Mouse (Mus musculus): ENCODE measurements around the gene Camta1. TPM values are rescaled to one million over a fixed set of nuclear protein-coding genes. Genes with fewer than 3 reads are reported as not detected.

Camta1 gene
- polyA plus RNA-seq, 1 experiment: 7.7 TPM

DNA sequence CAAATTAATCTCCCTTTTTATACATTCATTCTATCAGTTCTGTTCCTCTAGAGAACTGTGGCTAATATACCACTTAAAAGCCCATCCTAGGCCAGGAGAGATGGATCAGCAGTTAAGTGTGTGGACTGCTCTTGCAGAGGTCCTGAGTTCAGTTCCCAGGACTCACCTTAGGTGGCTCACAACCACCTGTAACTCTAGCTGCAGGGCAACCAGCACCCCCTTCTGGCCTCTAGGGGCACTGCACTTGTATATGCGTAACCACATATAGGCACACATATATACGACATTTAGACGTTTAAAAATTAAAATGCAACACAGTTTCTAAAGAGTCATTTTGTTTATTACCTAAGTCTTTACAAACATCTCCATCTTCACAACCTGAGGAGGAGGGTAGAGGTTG is 167.6 kb downstream of the Camta1 start:
- 92% methylated on average over 3 of the region's 3 CpGs for WGBS
- TF ChIP-seq CTCF (conservative IDR thresholded peaks at IDR 0.05; ENCODE audit: insufficient read depth, insufficient read length, low read depth, low read length) (0 out of 2 replicates have a peak, but pooled peaks have one; percentile 26), POLR2A (IDR thresholded peaks at IDR 0.05; ENCODE audit: low read depth, low read length) (no peak)

GRCm38 (mm10) chr4:151690041-151690440 is 171.6 kb downstream of the Camta1 start:
- Histone ChIP-seq H3K27ac (ENCODE audit: insufficient read depth, low read depth, low read length) (no peak overlapping the region), H3K36me3 (ENCODE audit: control insufficient read depth, insufficient read depth, low read length) (no peaks in the 10 kb centered on the region), H3K27me3 (replicated peaks; ENCODE audit: control insufficient read depth, insufficient read depth, low read length) (no peaks in the 10 kb centered on the region), H3K4me3 (ENCODE audit: insufficient read depth, low read depth, low read length) (no peak overlapping the region), H3K4me1 (ENCODE audit: control insufficient read depth, insufficient read depth, low read length) (no peaks in the 10 kb centered on the region)
- TF ChIP-seq CTCF (conservative IDR thresholded peaks at IDR 0.05; ENCODE audit: insufficient read depth, insufficient read length, low read depth, low read length): no peak
- no peak for TF ChIP-seq POLR2A (IDR thresholded peaks at IDR 0.05; ENCODE audit: low read depth, low read length)
- WGBS: 60% methylated on average over 12 of the region's 12 CpGs
- no peak for DNase-seq

More for the DNA sequence above, 167.6 kb downstream of the Camta1 start:
- Histone ChIP-seq H3K27me3 (replicated peaks; ENCODE audit: control insufficient read depth, insufficient read depth, low read length) (no peaks in the 10 kb centered on the region), H3K4me3 (ENCODE audit: insufficient read depth, low read depth, low read length) (no peak overlapping the region), H3K36me3 (ENCODE audit: control insufficient read depth, insufficient read depth, low read length) (no peaks in the 10 kb centered on the region), H3K4me1 (ENCODE audit: control insufficient read depth, insufficient read depth, low read length) (no peaks in the 10 kb centered on the region), H3K27ac (ENCODE audit: insufficient read depth, low read depth, low read length) (no peak overlapping the region)
- DNase-seq: no peak

DNA sequence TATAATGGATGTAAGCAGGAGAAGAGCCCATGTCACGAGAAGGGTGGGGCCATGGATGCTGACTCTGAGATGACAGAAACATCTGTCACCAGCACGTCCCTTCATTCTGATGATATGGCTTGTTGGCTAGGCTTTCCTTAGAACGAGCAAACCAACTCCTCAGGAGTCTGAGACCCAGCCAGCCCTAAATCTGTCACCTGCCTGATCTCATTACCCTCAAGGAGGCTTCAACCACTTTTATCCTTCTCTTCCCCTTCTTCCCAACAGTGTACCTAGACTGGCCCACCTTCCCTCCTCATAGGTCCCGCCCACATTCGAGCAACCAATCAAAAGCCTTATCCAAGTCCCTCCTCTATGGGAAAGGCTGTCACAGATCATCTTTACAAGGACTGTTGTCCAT is 173.5 kb downstream of the Camta1 start:
- Histone ChIP-seq H3K27me3 (replicated peaks; ENCODE audit: control insufficient read depth, insufficient read depth, low read length) (no peaks in the 10 kb centered on the region), H3K4me1 (ENCODE audit: control insufficient read depth, insufficient read depth, low read length) (no peaks in the 10 kb centered on the region), H3K4me3 (ENCODE audit: insufficient read depth, low read depth, low read length) (no peak overlapping the region), H3K27ac (ENCODE audit: insufficient read depth, low read depth, low read length) (no peak overlapping the region), H3K36me3 (ENCODE audit: control insufficient read depth, insufficient read depth, low read length) (no peaks in the 10 kb centered on the region)
- TF ChIP-seq POLR2A (IDR thresholded peaks at IDR 0.05; ENCODE audit: low read depth, low read length): no peak
- TF ChIP-seq CTCF (conservative IDR thresholded peaks at IDR 0.05; ENCODE audit: insufficient read depth, insufficient read length, low read depth, low read length): no peak
- 81% methylated on average over 5 of the region's 5 CpGs for WGBS
- no peak for DNase-seq

- no peak for TF ChIP-seq POLR2A (IDR thresholded peaks at IDR 0.05; ENCODE audit: low read depth, low read length)
- TF ChIP-seq CTCF (conservative IDR thresholded peaks at IDR 0.05; ENCODE audit: insufficient read depth, insufficient read length, low read depth, low read length): no peak
- no peaks in the 10 kb centered on the region for H3K27me3 ChIP-seq (replicated peaks; ENCODE audit: control insufficient read depth, insufficient read depth, low read length)
- 81% methylated on average over 7 of the region's 7 CpGs for WGBS
- H3K4me3 ChIP-seq (ENCODE audit: insufficient read depth, low read depth, low read length): no peak overlapping the region
- H3K27ac ChIP-seq (ENCODE audit: insufficient read depth, low read depth, low read length): no peak overlapping the region
- H3K36me3 ChIP-seq (ENCODE audit: control insufficient read depth, insufficient read depth, low read length): no peaks in the 10 kb centered on the region
- no peak for DNase-seq
- no peaks in the 10 kb centered on the region for H3K4me1 ChIP-seq (ENCODE audit: control insufficient read depth, insufficient read depth, low read length)
Measured at GRCm38 (mm10) chr4:151684596-151684995, 177.1 kb downstream of the Camta1 start.

DNA sequence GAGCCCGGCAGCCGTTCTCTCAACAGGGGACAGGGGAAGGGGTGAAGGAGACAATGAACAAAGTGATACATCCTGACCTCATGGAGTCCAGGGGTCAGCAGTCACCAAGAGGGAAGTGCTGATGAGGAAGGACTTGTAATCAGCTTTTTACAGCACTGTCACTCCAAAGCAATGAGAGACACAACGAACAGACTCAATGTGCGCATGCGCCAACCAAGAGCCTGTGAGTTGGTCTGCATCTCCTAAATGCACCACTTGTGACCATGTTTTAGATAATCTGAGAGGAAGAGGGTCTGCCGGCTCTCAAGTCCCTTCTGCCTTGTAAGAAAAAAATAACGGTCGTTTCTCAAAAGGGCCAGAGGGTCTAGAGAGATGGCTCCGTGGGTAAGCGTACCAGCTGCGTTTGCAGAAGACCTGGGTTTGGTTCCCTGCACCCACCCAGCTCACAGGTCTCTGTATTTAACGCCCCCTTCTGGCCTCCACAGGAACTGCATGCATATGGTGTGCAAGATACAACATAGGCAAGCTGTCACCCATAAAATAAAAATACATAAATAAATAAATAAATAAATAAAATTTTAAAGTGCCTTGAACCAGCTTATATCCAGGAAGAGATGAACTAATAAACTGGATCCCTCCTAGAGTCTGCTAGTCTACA is 178.7 kb downstream of the Camta1 start:
- H3K36me3 ChIP-seq (ENCODE audit: control insufficient read depth, insufficient read depth, low read length): no peaks in the 10 kb centered on the region
- H3K4me3 ChIP-seq (ENCODE audit: insufficient read depth, low read depth, low read length): no peak overlapping the region
- TF ChIP-seq POLR2A (IDR thresholded peaks at IDR 0.05; ENCODE audit: low read depth, low read length) (no peak), CTCF (conservative IDR thresholded peaks at IDR 0.05; ENCODE audit: insufficient read depth, insufficient read length, low read depth, low read length) (no peak)
- 77% methylated on average over 12 of the region's 12 CpGs for WGBS
- H3K27ac ChIP-seq (ENCODE audit: insufficient read depth, low read depth, low read length): no peak overlapping the region
- no peaks in the 10 kb centered on the region for H3K4me1 ChIP-seq (ENCODE audit: control insufficient read depth, insufficient read depth, low read length)
- H3K27me3 ChIP-seq (replicated peaks; ENCODE audit: control insufficient read depth, insufficient read depth, low read length): no peaks in the 10 kb centered on the region
- no peak for DNase-seq

DNA sequence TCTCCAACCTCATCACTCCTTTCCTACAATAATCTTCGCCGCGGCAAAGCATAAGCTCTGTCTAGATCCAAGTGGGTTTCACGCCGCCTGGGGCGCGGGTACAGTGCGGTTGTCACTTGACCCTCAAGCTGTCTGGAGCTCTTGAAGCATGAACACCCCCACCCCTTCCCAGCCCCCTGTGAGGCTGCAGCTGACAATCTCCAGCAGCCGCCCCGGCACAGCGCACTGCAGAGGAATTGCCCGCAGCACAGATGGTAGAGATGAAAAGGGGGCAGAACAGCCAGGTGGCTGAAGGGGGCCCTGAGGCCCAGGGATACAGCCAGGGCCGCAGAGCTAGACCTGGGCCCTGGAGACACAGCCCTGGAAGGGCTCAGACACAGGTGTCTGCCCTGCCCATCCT is 189.2 kb downstream of the Camta1 start:
- H3K4me3 ChIP-seq (ENCODE audit: insufficient read depth, low read depth, low read length): no peak overlapping the region
- 79% methylated on average over 13 of the region's 13 CpGs for WGBS
- no peak for DNase-seq
- TF ChIP-seq CTCF (conservative IDR thresholded peaks at IDR 0.05; ENCODE audit: insufficient read depth, insufficient read length, low read depth, low read length) (no peak), POLR2A (IDR thresholded peaks at IDR 0.05; ENCODE audit: low read depth, low read length) (no peak)
- H3K36me3 ChIP-seq (ENCODE audit: control insufficient read depth, insufficient read depth, low read length): no peaks in the 10 kb centered on the region
- no peaks in the 10 kb centered on the region for H3K27me3 ChIP-seq (replicated peaks; ENCODE audit: control insufficient read depth, insufficient read depth, low read length)
- H3K4me1 ChIP-seq (ENCODE audit: control insufficient read depth, insufficient read depth, low read length): no peaks in the 10 kb centered on the region
- no peak overlapping the region for H3K27ac ChIP-seq (ENCODE audit: insufficient read depth, low read depth, low read length)

DNA sequence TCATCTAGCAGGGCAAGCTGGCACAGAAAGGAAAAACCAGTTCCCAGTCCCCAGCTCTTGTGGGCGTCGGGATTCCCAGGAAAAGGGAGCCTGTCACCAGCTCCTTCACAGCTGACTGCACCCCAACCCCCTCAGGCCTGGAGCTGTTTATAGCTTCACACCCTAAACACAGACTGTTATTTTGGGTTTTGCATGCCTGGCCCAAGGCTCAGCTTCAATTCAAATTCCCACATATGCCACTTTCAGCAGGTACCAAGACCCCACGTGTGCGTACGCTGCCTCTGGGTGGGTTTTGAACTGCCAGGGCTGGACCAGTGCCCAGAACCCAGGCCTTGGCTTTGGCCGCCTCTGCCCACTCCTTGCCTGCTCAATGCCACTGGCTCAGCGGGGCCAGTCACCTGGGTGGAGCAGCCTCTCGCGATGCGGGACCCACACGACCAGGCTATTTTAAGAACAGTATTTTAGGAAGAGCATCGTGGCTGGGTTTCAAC is 195.2 kb downstream of the Camta1 start:
- 33% methylated on average over 12 of the region's 12 CpGs for WGBS
- TF ChIP-seq CTCF (conservative IDR thresholded peaks at IDR 0.05; ENCODE audit: insufficient read depth, insufficient read length, low read depth, low read length): no peak
- no peak for TF ChIP-seq POLR2A (IDR thresholded peaks at IDR 0.05; ENCODE audit: low read depth, low read length)
- H3K4me1 ChIP-seq (ENCODE audit: control insufficient read depth, insufficient read depth, low read length): no peaks in the 10 kb centered on the region
- no peaks in the 10 kb centered on the region for H3K27me3 ChIP-seq (replicated peaks; ENCODE audit: control insufficient read depth, insufficient read depth, low read length)
- no peaks in the 10 kb centered on the region for H3K36me3 ChIP-seq (ENCODE audit: control insufficient read depth, insufficient read depth, low read length)
- no peak overlapping the region for H3K27ac ChIP-seq (ENCODE audit: insufficient read depth, low read depth, low read length)
- H3K4me3 ChIP-seq (ENCODE audit: insufficient read depth, low read depth, low read length): no peak overlapping the region
- peak; percentile 73 for DNase-seq
